Mouse (Mus musculus): ENCODE results near the gene Gm45902. TPM values are rescaled to one million over a fixed set of nuclear protein-coding genes. Genes with fewer than 3 reads are reported as not detected.
A peak's percentile ranks its signal among the peaks of the same experiment; 100 is the strongest.

Gm45902 gene
- 3.0 TPM for polyA plus RNA-seq (2021)

DNA sequence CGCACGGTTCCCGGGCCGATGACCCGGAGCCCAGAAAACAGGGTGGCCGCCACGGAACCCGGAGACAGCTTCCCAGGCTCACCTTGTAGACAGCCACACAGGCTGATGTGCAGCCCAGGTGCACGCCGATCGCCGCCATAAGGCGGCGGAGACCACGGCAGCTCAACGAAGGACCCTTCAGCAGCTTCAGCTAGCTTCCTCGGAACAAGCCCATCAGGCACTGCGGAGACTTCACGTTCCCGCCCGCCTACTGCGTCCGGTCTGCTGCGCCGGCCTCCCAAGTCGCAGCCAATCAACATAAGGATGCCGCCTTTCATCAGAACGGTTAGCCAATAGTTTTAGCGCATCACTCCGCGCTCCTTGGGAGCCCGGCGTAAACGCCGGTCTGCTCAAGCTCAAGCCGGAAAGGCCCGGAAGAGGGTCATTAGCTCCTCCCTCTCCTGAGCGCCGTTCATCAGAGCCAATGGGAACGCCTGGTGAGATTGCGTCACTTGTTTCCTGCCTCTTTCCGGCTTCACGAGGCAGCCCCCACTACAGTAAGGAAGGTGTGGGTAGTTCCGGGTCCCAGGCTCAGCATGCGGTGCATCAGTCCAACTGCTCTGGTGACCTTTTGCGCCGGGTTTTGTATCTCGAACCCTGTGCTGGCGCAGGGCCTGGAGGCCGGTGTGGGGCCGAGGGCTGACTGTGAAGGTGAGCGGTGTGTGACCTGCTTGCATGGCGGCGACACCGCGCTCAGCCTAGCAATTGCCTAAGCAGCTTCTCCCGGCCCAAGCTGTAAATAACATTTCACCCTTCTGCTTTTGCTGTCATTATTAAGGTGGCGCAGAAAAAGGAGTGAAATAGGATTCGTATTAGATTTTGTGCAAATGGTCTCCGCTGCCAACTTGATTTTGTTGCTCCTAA lies at the start of gene Gm45902, which contains the start of the genes Hspa14 and Cdnf:
Gene Gm45902 (minus strand): TSS at position 239 of the 903 bp plus-strand sequence.
Gene Hspa14 (minus strand): TSS at position 263 of the 903 bp plus-strand sequence.
Gene Cdnf (plus strand): TSS at position 479 of the 903 bp plus-strand sequence.
- peak; percentile 93 for DNase-seq (ENCODE audit: low read depth, low spot score)
- CTCF ChIA-PET = interaction anchor here (1.0 kb wide), 1 partner anchor 12 kb away, joined by 3 read pairs; no protein-coding TSS in a partner anchor
- no peaks in the 10 kb centered on the region for H3K27me3 ChIP-seq
- POLR2A ChIA-PET = no interaction called here
- in situ Hi-C loops (cut with MboI; ENCODE audit: low pct_unique_long_range_greater_than_20kb) = no loop called here
- no peak for TF ChIP-seq CTCF (IDR thresholded peaks at IDR 0.05)
- peak; percentile 99 for ATAC-seq

DNA sequence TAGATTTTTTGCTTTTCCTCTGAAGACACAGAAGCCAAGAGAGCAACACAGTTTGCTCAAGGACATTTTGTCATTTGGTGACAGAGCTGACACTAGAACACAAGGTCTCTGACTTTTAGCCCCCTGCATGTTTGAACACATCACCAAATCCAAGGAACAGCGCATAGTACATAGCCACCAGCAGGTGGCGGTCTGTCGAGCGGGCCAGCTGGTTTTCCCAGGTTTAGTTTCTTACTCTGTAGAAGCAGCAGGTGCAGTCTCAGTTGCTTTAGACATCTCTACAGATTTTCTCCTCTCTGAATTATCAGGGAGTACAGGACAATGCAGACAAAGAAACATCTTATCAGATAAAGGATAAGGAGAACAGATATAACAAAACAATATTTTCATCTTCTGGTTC lies 34.0 kb upstream of the Gm45902 start:
- in situ Hi-C loops (cut with MboI; ENCODE audit: low pct_unique_long_range_greater_than_20kb) = loop anchor here (5.0 kb wide), 2 partner anchors 231 to 256 kb away; no protein-coding TSS in a partner anchor
- ChIA-PET POLR2A (interaction anchor here (0.6 to 0.7 kb wide), 2 partner anchors 219 to 228 kb away, joined by 3 read pairs; no protein-coding TSS in a partner anchor), CTCF (interaction anchor here (0.6 to 2.5 kb wide), 24 partner anchors 8 to 265 kb away, joined by 3 to 15 read pairs (median 4); no protein-coding TSS in a partner anchor)
- peak; percentile 95 for TF ChIP-seq CTCF (IDR thresholded peaks at IDR 0.05)
- ATAC-seq (peak; percentile 65), DNase-seq (ENCODE audit: low read depth, low spot score) (peak; percentile 20)
- H3K27me3 ChIP-seq = no peaks in the 10 kb centered on the region

- in situ Hi-C loops (cut with MboI; ENCODE audit: low pct_unique_long_range_greater_than_20kb) = loop anchor here (5.0 kb wide), 2 partner anchors 231 to 256 kb away; no protein-coding TSS in a partner anchor
- H3K27me3 ChIP-seq = no peaks in the 10 kb centered on the region
- ATAC-seq (no peak), DNase-seq (ENCODE audit: low read depth, low spot score) (no peak)
- CTCF ChIA-PET = interaction anchor here (0.6 to 2.5 kb wide), 23 partner anchors 9 to 259 kb away, joined by 3 to 15 read pairs (median 4); no protein-coding TSS in a partner anchor
- no peak for TF ChIP-seq CTCF (IDR thresholded peaks at IDR 0.05)
- POLR2A ChIA-PET = interaction anchor here (0.6 to 0.7 kb wide), 3 partner anchors 220 to 862 kb away, joined by 3 read pairs; no protein-coding TSS in a partner anchor
These were observed 33.5 kb upstream of the Gm45902 start for GRCm38 (mm10) chr2:3546055-3546454.

GRCm38 (mm10) chr2:3541307-3542079 lies 28.9 kb upstream of the Gm45902 start:
- DNase-seq (ENCODE audit: low read depth, low spot score) (no peak), ATAC-seq (no peak)
- no peak for TF ChIP-seq CTCF (IDR thresholded peaks at IDR 0.05)
- in situ Hi-C loops (cut with MboI; ENCODE audit: low pct_unique_long_range_greater_than_20kb) = no loop called here
- ChIA-PET CTCF (no interaction called here), POLR2A (interaction anchor here (0.6 kb wide), 1 partner anchor 351 kb away, joined by 3 read pairs; no protein-coding TSS in a partner anchor)
- peaks cover 3% of the 10 kb centered on the region for H3K27me3 ChIP-seq

GRCm38 (mm10) chr2:3526288-3526687 lies 13.7 kb upstream of the Gm45902 start:
- CTCF ChIA-PET = no interaction called here
- in situ Hi-C loops (cut with MboI; ENCODE audit: low pct_unique_long_range_greater_than_20kb) = no loop called here

GRCm38 (mm10) chr2:3522558-3522957 lies 10.0 kb upstream of the Gm45902 start:
- ATAC-seq = no peak
- in situ Hi-C loops (cut with MboI; ENCODE audit: low pct_unique_long_range_greater_than_20kb) = no loop called here
- H3K27me3 ChIP-seq = no peaks in the 10 kb centered on the region
- no peak for DNase-seq (ENCODE audit: low read depth, low spot score)
- POLR2A ChIA-PET = no interaction called here
- no peak for TF ChIP-seq CTCF (IDR thresholded peaks at IDR 0.05)
- CTCF ChIA-PET = interaction anchor here (1.3 kb wide), 1 partner anchor 10 kb away, joined by 3 read pairs; no protein-coding TSS in a partner anchor

More at GRCm38 (mm10) chr2:3526288-3526687, 13.7 kb upstream of the Gm45902 start:
- no peak for TF ChIP-seq CTCF (IDR thresholded peaks at IDR 0.05)
- H3K27me3 ChIP-seq = peaks cover 5% of the 10 kb centered on the region
- no peak for ATAC-seq
- no peak for DNase-seq (ENCODE audit: low read depth, low spot score)
- POLR2A ChIA-PET = no interaction called here

- ChIA-PET CTCF (no interaction called here), POLR2A (no interaction called here)
- DNase-seq (ENCODE audit: low read depth, low spot score) = no peak
- ATAC-seq = peak; percentile 3
- in situ Hi-C loops (cut with MboI; ENCODE audit: low pct_unique_long_range_greater_than_20kb) = no loop called here
- no peak for TF ChIP-seq CTCF (IDR thresholded peaks at IDR 0.05)
- no peaks in the 10 kb centered on the region for H3K27me3 ChIP-seq
These were observed 514 bp downstream of the Gm45902 start for GRCm38 (mm10) chr2:3512076-3512475.

DNA sequence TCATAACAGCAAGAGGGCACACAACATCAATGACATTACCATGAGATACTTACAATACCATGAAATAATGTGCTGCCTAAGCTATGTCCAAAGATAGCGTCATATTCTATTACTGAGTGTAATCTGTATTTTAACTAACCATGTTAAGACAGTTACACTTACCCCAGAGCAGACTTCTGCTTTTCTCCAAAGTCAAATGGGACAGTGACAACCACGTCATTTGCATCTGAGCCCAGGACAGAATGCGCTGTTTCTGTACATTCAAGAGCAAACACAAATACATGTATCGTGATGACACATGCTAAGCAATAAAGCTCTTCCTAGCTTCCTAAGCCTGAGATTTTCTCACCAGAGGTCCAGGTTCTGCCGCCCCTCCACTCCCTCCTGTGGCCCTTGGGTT lies 11.7 kb downstream of the Gm45902 start:
- H3K27me3 ChIP-seq = no peaks in the 10 kb centered on the region
- no peak for TF ChIP-seq CTCF (IDR thresholded peaks at IDR 0.05)
- DNase-seq (ENCODE audit: low read depth, low spot score) (no peak), ATAC-seq (no peak)
- CTCF ChIA-PET = no interaction called here
- in situ Hi-C loops (cut with MboI; ENCODE audit: low pct_unique_long_range_greater_than_20kb) = no loop called here
- POLR2A ChIA-PET = no interaction called here

GRCm38 (mm10) chr2:3499543-3499942 lies 13.0 kb downstream of the Gm45902 start:
- no peaks in the 10 kb centered on the region for H3K27me3 ChIP-seq
- no peak for TF ChIP-seq CTCF (IDR thresholded peaks at IDR 0.05)
- ATAC-seq = no peak
- ChIA-PET POLR2A (no interaction called here), CTCF (interaction anchor here (1.3 kb wide), 1 partner anchor 26 kb away, joined by 3 read pairs; no protein-coding TSS in a partner anchor)
- in situ Hi-C loops (cut with MboI; ENCODE audit: low pct_unique_long_range_greater_than_20kb) = loop anchor here (25.0 kb wide), 1 partner anchor 1138 kb away; no protein-coding TSS in a partner anchor
- no peak for DNase-seq (ENCODE audit: low read depth, low spot score)

DNA sequence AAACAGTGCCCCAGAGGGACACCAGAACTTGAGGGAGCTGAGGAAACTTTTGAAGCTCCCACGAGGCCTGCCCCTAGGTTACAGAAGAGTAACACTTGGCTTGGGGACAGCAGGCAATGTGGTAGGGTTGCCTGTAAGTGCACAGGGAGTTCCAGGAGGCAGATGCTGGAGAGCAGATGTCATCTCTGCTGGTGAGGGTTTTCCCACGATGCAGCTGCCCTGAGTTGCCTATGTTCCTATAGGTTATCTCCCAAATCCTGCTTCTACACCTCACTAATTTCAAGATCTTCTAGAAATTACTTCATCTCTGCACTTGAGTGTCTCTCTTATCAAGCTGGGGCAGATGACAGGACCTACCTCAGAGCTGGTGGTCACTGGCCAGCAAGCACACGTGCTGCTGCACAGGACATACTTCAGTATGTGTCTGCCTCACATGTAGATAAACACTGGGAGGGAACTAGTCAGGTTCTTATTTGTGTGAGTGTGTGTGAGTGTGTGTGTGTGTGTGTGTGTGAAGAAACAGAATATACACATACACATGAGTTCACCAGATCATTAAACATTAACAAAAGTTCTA lies 18.7 kb downstream of the Gm45902 start:
- POLR2A ChIA-PET = no interaction called here
- ATAC-seq (no peak), DNase-seq (ENCODE audit: low read depth, low spot score) (no peak)
- no peaks in the 10 kb centered on the region for H3K27me3 ChIP-seq
- in situ Hi-C loops (cut with MboI; ENCODE audit: low pct_unique_long_range_greater_than_20kb) = loop anchor here (25.0 kb wide), 1 partner anchor 1143 kb away; no protein-coding TSS in a partner anchor
- CTCF ChIA-PET = interaction anchor here (1.8 kb wide), 1 partner anchor 21 kb away, joined by 3 read pairs; no protein-coding TSS in a partner anchor
- no peak for TF ChIP-seq CTCF (IDR thresholded peaks at IDR 0.05)
